Mouse (Mus musculus): ENCODE measurements around the gene Lmo4. TPM values are rescaled to one million over a fixed set of nuclear protein-coding genes. Genes with fewer than 3 reads are reported as not detected.
A peak's percentile ranks its signal among the peaks of the same experiment; 100 is the strongest.

The Lmo4 gene
- polyA plus RNA-seq, 1 experiment from 2014 or later: 108 TPM

- Histone ChIP-seq H3K4me2 (replicated peaks) (peak overlapping the region; percentile 93), H3K4me1 (replicated peaks; ENCODE audit: control insufficient read depth, insufficient read depth, low read length) (peaks cover 11% of the 10 kb centered on the region), H3K4me3 (replicated peaks; ENCODE audit: low read length) (peak overlapping the region; percentile 55), H3K9me3 (ENCODE audit: control insufficient read depth, low read length) (no peaks in the 10 kb centered on the region), H3K27me3 (ENCODE audit: control insufficient read depth, insufficient read depth, low read length) (no peaks in the 10 kb centered on the region), H3K36me3 (replicated peaks; ENCODE audit: control insufficient read depth, insufficient read depth) (peaks cover 2% of the 10 kb centered on the region; the same call in 1 of the 2 replicates), H3K27ac (peak overlapping the region; percentile 90; the same call in 1 of the 2 replicates), H3K9ac (peak overlapping the region; percentile 94)
- DNase-seq (ENCODE audit: low spot score) (no peak), ATAC-seq (ENCODE audit: low FRiP score) (no peak)
- 18% methylated on average over 3 of the region's 3 CpGs for WGBS
These were observed 1.2 kb upstream of the Lmo4 start for GRCm38 (mm10) chr3:144206261-144206660.

- Histone ChIP-seq H3K27me3 (ENCODE audit: control insufficient read depth, insufficient read depth, low read length) (no peaks in the 10 kb centered on the region), H3K27ac (peak overlapping the region; percentile 90), H3K36me3 (replicated peaks; ENCODE audit: control insufficient read depth, insufficient read depth) (peaks cover 7% of the 10 kb centered on the region; the same call in 1 of the 2 replicates), H3K4me3 (replicated peaks; ENCODE audit: low read length) (peak overlapping the region; percentile 55), H3K9ac (peak overlapping the region; percentile 94), H3K9me3 (ENCODE audit: control insufficient read depth, low read length) (no peaks in the 10 kb centered on the region), H3K4me1 (replicated peaks; ENCODE audit: control insufficient read depth, insufficient read depth, low read length) (peaks cover 18% of the 10 kb centered on the region), H3K4me2 (replicated peaks) (peak overlapping the region; percentile 93)
- ATAC-seq (ENCODE audit: low FRiP score) (peak; percentile 95), DNase-seq (ENCODE audit: low spot score) (peak; percentile 89)
- under 1% methylated on average over 57 of the region's 69 CpGs for WGBS
These were observed 532 bp upstream of the Lmo4 start for GRCm38 (mm10) chr3:144205351-144206153.

- WGBS: under 1% methylated on average over 5 of the region's 5 CpGs
- ATAC-seq (ENCODE audit: low FRiP score) (no peak), DNase-seq (ENCODE audit: low spot score) (peak; percentile 52)
- Histone ChIP-seq H3K27ac (peak overlapping the region; percentile 90), H3K4me2 (replicated peaks) (peak overlapping the region; percentile 93), H3K36me3 (replicated peaks; ENCODE audit: control insufficient read depth, insufficient read depth) (peaks cover 17% of the 10 kb centered on the region; the same call in 1 of the 2 replicates), H3K9me3 (ENCODE audit: control insufficient read depth, low read length) (no peaks in the 10 kb centered on the region), H3K9ac (peak overlapping the region; percentile 94), H3K4me1 (replicated peaks; ENCODE audit: control insufficient read depth, insufficient read depth, low read length) (peaks cover 30% of the 10 kb centered on the region), H3K4me3 (replicated peaks; ENCODE audit: low read length) (peak overlapping the region; percentile 55), H3K27me3 (ENCODE audit: control insufficient read depth, insufficient read depth, low read length) (no peaks in the 10 kb centered on the region)
These were observed 1.0 kb downstream of the Lmo4 start for GRCm38 (mm10) chr3:144203988-144204412.

- WGBS: under 1% methylated on average over 15 of the region's 15 CpGs
- ATAC-seq (ENCODE audit: low FRiP score) (no peak), DNase-seq (ENCODE audit: low spot score) (peak; percentile 57)
- Histone ChIP-seq H3K4me1 (replicated peaks; ENCODE audit: control insufficient read depth, insufficient read depth, low read length) (peaks cover 35% of the 10 kb centered on the region), H3K36me3 (replicated peaks; ENCODE audit: control insufficient read depth, insufficient read depth) (peaks cover 17% of the 10 kb centered on the region; the same call in 1 of the 2 replicates), H3K9me3 (ENCODE audit: control insufficient read depth, low read length) (no peaks in the 10 kb centered on the region), H3K27ac (peak overlapping the region; percentile 90), H3K9ac (peak overlapping the region; percentile 94), H3K27me3 (ENCODE audit: control insufficient read depth, insufficient read depth, low read length) (no peaks in the 10 kb centered on the region), H3K4me3 (replicated peaks; ENCODE audit: low read length) (peak overlapping the region; percentile 55), H3K4me2 (replicated peaks) (peak overlapping the region; percentile 93)
These were observed 1.6 kb downstream of the Lmo4 start for GRCm38 (mm10) chr3:144203259-144203987.

- Histone ChIP-seq H3K4me2 (replicated peaks) (peak overlapping the region; percentile 93), H3K9me3 (ENCODE audit: control insufficient read depth, low read length) (no peaks in the 10 kb centered on the region), H3K9ac (peak overlapping the region; percentile 94), H3K27ac (peak overlapping the region; percentile 90), H3K4me1 (replicated peaks; ENCODE audit: control insufficient read depth, insufficient read depth, low read length) (peaks cover 42% of the 10 kb centered on the region), H3K36me3 (replicated peaks; ENCODE audit: control insufficient read depth, insufficient read depth) (peaks cover 17% of the 10 kb centered on the region; the same call in 1 of the 2 replicates), H3K4me3 (replicated peaks; ENCODE audit: low read length) (peak overlapping the region; percentile 55), H3K27me3 (ENCODE audit: control insufficient read depth, insufficient read depth, low read length) (no peaks in the 10 kb centered on the region)
- no peak for DNase-seq (ENCODE audit: low spot score)
- WGBS: 0% methylated on average over 14 of the region's 14 CpGs
- no peak for ATAC-seq (ENCODE audit: low FRiP score)
These were observed 2.3 kb downstream of the Lmo4 start for GRCm38 (mm10) chr3:144202574-144203258.

GRCm38 (mm10) chr3:144201794-144202573, 3.0 kb downstream of the Lmo4 start:
- H3K9ac ChIP-seq: peak overlapping the region; percentile 94
- peaks cover 48% of the 10 kb centered on the region for H3K4me1 ChIP-seq (replicated peaks; ENCODE audit: control insufficient read depth, insufficient read depth, low read length)
- peak; percentile 28; the same call in 1 of the 2 replicates for ATAC-seq (ENCODE audit: low FRiP score)
- peak; percentile 62 for DNase-seq (ENCODE audit: low spot score)
- H3K9me3 ChIP-seq (ENCODE audit: control insufficient read depth, low read length): no peaks in the 10 kb centered on the region
- peaks cover 17% of the 10 kb centered on the region; the same call in 1 of the 2 replicates for H3K36me3 ChIP-seq (replicated peaks; ENCODE audit: control insufficient read depth, insufficient read depth)
- H3K27me3 ChIP-seq (ENCODE audit: control insufficient read depth, insufficient read depth, low read length): no peaks in the 10 kb centered on the region
- H3K4me2 ChIP-seq (replicated peaks): peak overlapping the region; percentile 93
- under 1% methylated on average over 58 of the region's 64 CpGs for WGBS
- peak overlapping the region; percentile 55 for H3K4me3 ChIP-seq (replicated peaks; ENCODE audit: low read length)
- peak overlapping the region; percentile 90 for H3K27ac ChIP-seq

GRCm38 (mm10) chr3:144185327-144186152, 19.5 kb downstream of the Lmo4 start:
- Histone ChIP-seq H3K4me3 (replicated peaks; ENCODE audit: low read length) (no peak overlapping the region), H3K4me1 (replicated peaks; ENCODE audit: control insufficient read depth, insufficient read depth, low read length) (no peaks in the 10 kb centered on the region), H3K9me3 (ENCODE audit: control insufficient read depth, low read length) (no peaks in the 10 kb centered on the region), H3K4me2 (replicated peaks) (no peak overlapping the region), H3K27ac (no peak overlapping the region), H3K36me3 (replicated peaks; ENCODE audit: control insufficient read depth, insufficient read depth) (peaks cover 34% of the 10 kb centered on the region), H3K27me3 (ENCODE audit: control insufficient read depth, insufficient read depth, low read length) (no peaks in the 10 kb centered on the region), H3K9ac (no peak overlapping the region)
- 82% methylated on average over 13 of the region's 13 CpGs for WGBS
- DNase-seq (ENCODE audit: low spot score): no peak
- ATAC-seq (ENCODE audit: low FRiP score): no peak

GRCm38 (mm10) chr3:144184918-144185317, 20.1 kb downstream of the Lmo4 start:
- H3K4me2 ChIP-seq (replicated peaks): no peak overlapping the region
- H3K4me1 ChIP-seq (replicated peaks; ENCODE audit: control insufficient read depth, insufficient read depth, low read length): no peaks in the 10 kb centered on the region
- H3K9me3 ChIP-seq (ENCODE audit: control insufficient read depth, low read length): no peaks in the 10 kb centered on the region
- no peak overlapping the region for H3K9ac ChIP-seq
- ATAC-seq (ENCODE audit: low FRiP score): no peak
- H3K36me3 ChIP-seq (replicated peaks; ENCODE audit: control insufficient read depth, insufficient read depth): peaks cover 28% of the 10 kb centered on the region
- H3K4me3 ChIP-seq (replicated peaks; ENCODE audit: low read length): no peak overlapping the region
- H3K27ac ChIP-seq: no peak overlapping the region
- H3K27me3 ChIP-seq (ENCODE audit: control insufficient read depth, insufficient read depth, low read length): no peaks in the 10 kb centered on the region
- WGBS: 88% methylated on average over 4 of the region's 4 CpGs
- DNase-seq (ENCODE audit: low spot score): no peak
